ENCODE assay signal across 26 mouse cellular contexts in the genomic region with DNA sequence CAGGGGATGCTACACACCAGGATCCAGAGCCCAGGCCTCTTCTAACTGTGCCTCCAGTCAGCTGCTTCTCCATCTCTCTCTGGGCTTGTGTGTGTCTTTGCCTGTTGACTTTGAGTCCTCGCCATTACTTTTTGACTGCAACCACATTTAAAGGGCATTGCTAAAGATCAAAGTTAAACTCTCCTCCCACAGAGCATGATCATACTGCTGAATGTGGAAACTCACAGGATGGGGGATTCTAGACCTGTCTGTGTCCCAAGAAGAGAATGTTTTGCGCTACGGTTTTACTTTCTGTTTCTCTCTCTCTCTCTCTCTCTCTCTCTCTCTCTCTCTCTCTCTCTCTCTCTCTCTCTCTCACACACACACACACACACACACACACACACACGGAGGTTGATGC. TPM values are rescaled to one million over a fixed set of nuclear protein-coding genes. Genes with fewer than 3 reads are reported as not detected.
A peak's percentile ranks its signal among the peaks of the same experiment; 100 is the strongest.
DNase-seq lines count a peak whose midpoint lies in the region; ATAC-seq lines count a peak whose summit lies in the region.
"Had no signal": no experiment of that assay in that cellular context is flagged by ENCODE, and none has a peak within 500 bp of the region (broad histone marks: within the 10 kb centered on the region; RNA-seq: fewer than 3 reads in every experiment).

No protein-coding gene starts in this region.

- peaks cover 45% of the 10 kb centered on the region for H3K4me1 ChIP-seq in brown adipose tissue, adult 24 weeks (ENCODE audit: control insufficient read depth, insufficient read depth, insufficient read length, low read length)
- H3K4me1 ChIP-seq: forebrain, embryonic 15.5 days; neural tube, embryonic 15.5 days had no signal

- 0 out of 2 replicates have a peak overlapping the region, but pooled peaks have one; percentile 12 for H3K27ac ChIP-seq in brown adipose tissue, adult 24 weeks (replicated peaks; ENCODE audit: low read depth, low read length)
- H3K27ac ChIP-seq: embryonic facial prominence, embryonic 13.5 days; forebrain, embryonic 10.5 days; forebrain, embryonic 15.5 days; heart, embryonic 10.5 days; heart, embryonic 15.5 days; hindbrain, embryonic 12.5 days; hindbrain, postnatal 0 days; kidney, embryonic 15.5 days; limb, embryonic 13.5 days; neural tube, embryonic 15.5 days had no signal

- peak; percentile 50 for DNase-seq in thymus, postnatal 0 days (ENCODE audit: low spot score)
- DNase-seq in thymus, postnatal 25 days: no peak
- DNase-seq in heart, postnatal 4 days: no peak
- DNase-seq in kidney, postnatal 14 days: no peak
- no peak for DNase-seq in frontal cortex, postnatal 10 days (ENCODE audit: low spot score in 2 of 2)
- no peak for DNase-seq in retina, postnatal 1 day
- DNase-seq: adrenal gland, postnatal 25 days; cerebellum, adult 18-20 months; cerebellum, postnatal 10 days; kidney, adult 11 months; kidney, postnatal 4 days; lung, postnatal 4 days; right cerebral cortex, adult 18-20 months had no signal

- ATAC-seq in megakaryocyte, adult 5-6 weeks (ENCODE audit: poor library complexity, severe bottlenecking): peak; percentile 30; the same call in 1 of the 2 replicates
- ATAC-seq: forebrain, embryonic 15.5 days; hindbrain, postnatal 0 days; lung, postnatal 0 days had no signal

- no peak overlapping the region for H3K4me3 ChIP-seq in brown adipose tissue, adult 24 weeks (ENCODE audit: insufficient read depth, low read depth, low read length)
- H3K4me3 ChIP-seq: embryonic facial prominence, embryonic 13.5 days; forebrain, embryonic 10.5 days; forebrain, embryonic 15.5 days; heart, embryonic 10.5 days; heart, embryonic 15.5 days; hindbrain, embryonic 12.5 days; kidney, embryonic 15.5 days; limb, embryonic 13.5 days; neural tube, embryonic 15.5 days had no signal

RNA-seq across cellular contexts. Expression of gene Fli1, which starts 55.3 kb away (rescaled TPM):
- polyA plus RNA-seq in thymus, postnatal 0 days (2015; fragmentation: Nextera tagmentation; extraction: Ambion mirVana): 50.6 and 53.5 TPM in 2 replicates
- 11.7 and 19.1 TPM in 2 replicates for polyA plus RNA-seq in brown adipose tissue, adult 24 weeks (2012; ENCODE audit: insufficient read depth, insufficient read length, missing spikeins)
- total RNA-seq in megakaryocyte, adult 5-6 weeks (2015): 89.0 and 92.7 TPM in 2 replicates
- 95.8 and 106 TPM in 2 replicates for total RNA-seq in megakaryocyte, adult 5-6 weeks (2017)
- 10 to 100 TPM; 38.9 to 41.1 TPM for total RNA-seq in heart, postnatal 4 days (2021)
